Mouse (Mus musculus) midbrain, postnatal 0 days (tissue): ENCODE measurements around the gene Cnnm1. TPM values are rescaled to one million over a fixed set of nuclear protein-coding genes. Genes with fewer than 3 reads are reported as not detected.
A peak's percentile ranks its signal among the peaks of the same experiment; 100 is the strongest.

Experiments used
- ATAC-seq: fragments of 200-750 bp; cut with Nextera tagmentation; 2 replicates; pipeline ENCODE4 v1.8.0; 2017; ENCODE audit warnings: moderate number of reproducible peaks, mild to moderate bottlenecking, moderate TSS enrichment, moderate library complexity; ENCODE audit not compliant: low FRiP score
- DNase-seq: peaks from one replicate; pipeline ENCODE4 v3.0.0-alpha.2; 2015; ENCODE audit warnings: low spot score
- H3K27ac ChIP-seq: fragments of 300-500 bp; sonication (generic); 2 replicates; pipeline ENCODE4 v1.5.1; 2014; ENCODE audit warnings: low read depth, mild to moderate bottlenecking, low read length, mixed read lengths
- H3K27me3 ChIP-seq: fragments of 300-500 bp; sonication (generic); 2 replicates; pipeline ENCODE4 v1.6.1; 2014; ENCODE audit warnings: low read length, control low read depth, mixed read lengths; ENCODE audit not compliant: insufficient read depth
- H3K36me3 ChIP-seq: fragments of 300-500 bp; sonication (generic); 2 replicates; pipeline ENCODE4 v1.6.1; 2014; ENCODE audit warnings: low read length, control low read depth, mixed read lengths; ENCODE audit not compliant: insufficient read depth
- H3K4me1 ChIP-seq: fragments of 300-500 bp; sonication (generic); 2 replicates; pipeline ENCODE4 v1.6.1; 2014; ENCODE audit warnings: mild to moderate bottlenecking, control low read depth, antibody characterized with exemption, low read length, mixed read lengths; ENCODE audit not compliant: insufficient read depth
- H3K4me2 ChIP-seq: fragments of 300-500 bp; sonication (generic); 2 replicates; pipeline ENCODE4 v1.6.1; 2014; ENCODE audit warnings: low read depth, mild to moderate bottlenecking, low read length, mixed read lengths; ENCODE audit not compliant: poor library complexity, severe bottlenecking
- H3K4me3 ChIP-seq: fragments of 300-500 bp; sonication (generic); 2 replicates; pipeline ENCODE4 v1.5.1; 2014; ENCODE audit warnings: low read depth, mild to moderate bottlenecking, low read length, moderate library complexity
- H3K9ac ChIP-seq: fragments of 300-500 bp; sonication (generic); replicated peaks from 2 replicates; pipeline ENCODE4 v1.6.1; 2014; ENCODE audit warnings: mild to moderate bottlenecking, low read length, moderate library complexity, mixed read lengths; ENCODE audit not compliant: poor library complexity, severe bottlenecking
- H3K9me3 ChIP-seq: fragments of 300-500 bp; sonication (generic); 2 replicates; pipeline ENCODE4 v1.6.1; 2016; ENCODE audit warnings: low read length, control low read depth
- CTCF ChIP-seq: IDR thresholded peaks from 2 replicates; pipeline ENCODE4 v1.5.1; 2016; ENCODE audit warnings: antibody characterized with exemption, mild to moderate bottlenecking
- WGBS: fragments of 180-500 bp; shearing (Covaris S2); extraction: QIAGEN DNeasy Blood & Tissue Kit; methylation state at CpG from one replicate; pipeline ENCODE4 v1.1.7; 2014; 5-methylcytosine and 5-hydroxymethylcytosine counted together
- polyA plus RNA-seq: library from polyadenylated mRNA; unstranded; fragments of >200 nt; fragmentation: Nextera tagmentation; extraction: Ambion mirVana; gene quantifications from 2 replicates; pipeline ENCODE4 v1.2.1, GENCODE M21; 2015
- total RNA-seq: library from RNA; depleted of rRNA; stranded (reverse); fragments of >200 nt; gene quantifications from 2 replicates; pipeline ENCODE4 v1.2.3, GENCODE M21; 2014; rRNA removed

The Cnnm1 gene
- total and polyA plus RNA-seq, 2 experiments from 2014 or later = 3.3 to 7.5 TPM

DNA sequence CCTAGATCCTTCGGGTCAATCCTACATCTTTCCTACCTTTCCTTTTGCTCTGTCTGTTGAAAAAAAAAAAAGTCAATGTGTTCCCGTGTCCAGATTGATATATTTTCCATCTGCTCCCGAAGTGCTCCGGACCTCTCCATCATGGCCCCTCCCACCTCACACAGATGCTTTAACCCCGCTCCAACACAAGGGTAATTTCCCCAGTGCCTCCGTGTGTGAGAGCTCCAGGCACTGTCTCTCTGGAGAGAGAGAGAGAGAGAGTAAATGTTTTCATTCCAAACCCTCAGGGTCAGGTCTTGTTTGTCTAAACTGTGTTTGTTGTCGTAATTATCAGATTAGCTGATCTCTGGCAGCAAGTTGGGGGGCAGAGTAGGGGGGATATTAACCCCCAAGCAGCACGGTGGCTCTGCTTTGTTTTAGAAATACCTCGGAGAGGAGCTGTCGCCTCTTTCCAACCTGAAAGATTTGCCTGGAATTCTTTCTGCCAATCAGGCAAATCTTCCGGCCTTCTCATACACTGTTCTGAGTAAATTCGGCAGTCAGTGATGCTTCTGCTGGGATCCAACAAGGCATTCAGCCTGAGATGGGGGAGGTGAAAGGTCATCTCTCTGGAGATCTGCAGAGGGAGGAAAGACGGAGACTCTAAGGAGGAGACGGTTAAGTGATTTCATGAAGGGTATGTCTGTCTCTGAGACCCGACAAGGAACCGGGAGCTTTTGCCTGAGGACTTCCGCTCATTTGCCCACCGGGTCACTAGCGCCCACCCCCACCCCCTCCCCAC lies 106.3 kb downstream of the Cnnm1 start:
- Histone ChIP-seq H3K9me3 (no peaks in the 10 kb centered on the region), H3K27ac (no peak overlapping the region), H3K4me1 (no peaks in the 10 kb centered on the region), H3K4me3 (0 out of 2 replicates have a peak overlapping the region, but pooled peaks have one; percentile 5), H3K27me3 (no peaks in the 10 kb centered on the region), H3K4me2 (peak overlapping the region; percentile 26), H3K36me3 (no peaks in the 10 kb centered on the region), H3K9ac (no peak overlapping the region)
- TF ChIP-seq CTCF = no peak
- WGBS = 10% methylated on average over 19 of the region's 19 CpGs
- DNase-seq = no peak
- ATAC-seq = no peak

Other genes with a start within 250 kb of the Cnnm1 start
- gene Hpse2, start 52.1 kb upstream of the Cnnm1 start, total RNA-seq = 0.09 and 0.55 TPM in 2 replicates
- 0.23 and 0.32 TPM in 2 replicates for gene Hpse2, start 52.1 kb upstream of the Cnnm1 start, polyA plus RNA-seq
- gene Got1, start 84.2 kb downstream of the Cnnm1 start, total RNA-seq = 89.8 and 103 TPM in 2 replicates
- 121 and 129 TPM in 2 replicates for gene Got1, start 84.2 kb downstream of the Cnnm1 start, polyA plus RNA-seq
- gene Nkx2-3, start 171.9 kb downstream of the Cnnm1 start, total RNA-seq = 0.05 TPM in 1 of 2 replicates, not detected in the other
- gene Nkx2-3, start 171.9 kb downstream of the Cnnm1 start, polyA plus RNA-seq = 0.12 TPM in 1 of 2 replicates, not detected in the other
- 43.8 and 48.3 TPM in 2 replicates for gene Slc25a28, start 234.4 kb downstream of the Cnnm1 start, total RNA-seq
- 15.2 and 15.5 TPM in 2 replicates for gene Slc25a28, start 234.4 kb downstream of the Cnnm1 start, polyA plus RNA-seq
- gene Entpd7, start 249.2 kb downstream of the Cnnm1 start, total RNA-seq = 6.9 and 10.0 TPM in 2 replicates
- gene Entpd7, start 249.2 kb downstream of the Cnnm1 start, polyA plus RNA-seq = 7.1 and 8.2 TPM in 2 replicates